Mouse (Mus musculus) neural tube, embryonic 15.5 days (tissue): ENCODE results near the gene Wdtc1. TPM values are rescaled to one million over a fixed set of nuclear protein-coding genes. Genes with fewer than 3 reads are reported as not detected.

ENCODE experiments used
- microRNA-seq: library from miRNA; unstranded; fragments of <30 nt; microRNA quantifications from one replicate; pipeline ENCODE4, GENCODE M21; 2017
- polyA plus RNA-seq: library from polyadenylated mRNA; unstranded; fragments of >200 nt; fragmentation: Nextera tagmentation; extraction: Ambion mirVana; gene quantifications from 2 replicates; pipeline ENCODE4 v1.2.1, GENCODE M21; 2015

The Wdtc1 gene
- polyA plus RNA-seq, 1 experiment from 2014 or later = 19.3 TPM

Small RNA genes lying within 50 kb of the gene (microRNA-seq; reads per million reads assigned to microRNA genes)
- gene Mir5122 = 0.69 reads per million

Other genes with a start within 250 kb of the Wdtc1 start
- gene Wasf2, start 223.0 kb downstream of the Wdtc1 start, polyA plus RNA-seq = 22.2 and 45.6 TPM in 2 replicates
- 2.6 and 3.9 TPM in 2 replicates for gene Cd164l2, start 141.3 kb downstream of the Wdtc1 start, polyA plus RNA-seq
- 1.3 and 2.5 TPM in 2 replicates for gene Gpr3, start 140.9 kb downstream of the Wdtc1 start, polyA plus RNA-seq
- gene Map3k6, start 112.7 kb downstream of the Wdtc1 start, polyA plus RNA-seq = 3.0 and 4.0 TPM in 2 replicates
- gene Sytl1, start 90.4 kb downstream of the Wdtc1 start, polyA plus RNA-seq = 0.20 and 6.0 TPM in 2 replicates
- 115 and 117 TPM in 2 replicates for gene Tmem222, start 75.7 kb downstream of the Wdtc1 start, polyA plus RNA-seq
- gene Slc9a1, start 16.2 kb upstream of the Wdtc1 start, polyA plus RNA-seq = 8.4 and 9.9 TPM in 2 replicates
- gene Tent5b, start 126.7 kb upstream of the Wdtc1 start, polyA plus RNA-seq = 0.26 and 0.57 TPM in 2 replicates
- gene Trnp1, start 145.1 kb upstream of the Wdtc1 start, polyA plus RNA-seq = 10.6 and 14.3 TPM in 2 replicates
- 0.27 and 7.0 TPM in 2 replicates for gene Kdf1, start 165.5 kb upstream of the Wdtc1 start, polyA plus RNA-seq
- 269 and 290 TPM in 2 replicates for gene Nudc, start 192.5 kb upstream of the Wdtc1 start, polyA plus RNA-seq
- gene Nr0b2, start 199.9 kb upstream of the Wdtc1 start, polyA plus RNA-seq = 0.13 and 0.47 TPM in 2 replicates
- gene Gpatch3, start 221.3 kb upstream of the Wdtc1 start, polyA plus RNA-seq = 5.8 TPM in 2 replicates
- 17.0 and 17.2 TPM in 2 replicates for gene Gpn2, start 230.9 kb upstream of the Wdtc1 start, polyA plus RNA-seq
- 1.7 and 32.5 TPM in 2 replicates for gene Sfn, start 248.7 kb upstream of the Wdtc1 start, polyA plus RNA-seq